Mouse (Mus musculus) embryonic facial prominence, embryonic 15.5 days (tissue): Measurements from ENCODE around the gene Svs5. TPM values are rescaled to one million over a fixed set of nuclear protein-coding genes. Genes with fewer than 3 reads are reported as not detected.
"Not testable (repeated sequence)": the region's sequence is repeated elsewhere in the genome, so short reads cannot be mapped to it uniquely, and the experiment has no call there.

ENCODE experiments used
- ATAC-seq: fragments of 200-750 bp; cut with Nextera tagmentation; 2 replicates; pipeline ENCODE4 v1.8.0; 2017; ENCODE audit warnings: low read depth, moderate TSS enrichment; ENCODE audit not compliant: insufficient number of reproducible peaks, low FRiP score, low TSS enrichment
- H3K27ac ChIP-seq: fragments of 300-500 bp; sonication (generic); replicated peaks from 2 replicates; pipeline ENCODE4 v1.5.1; 2015; ENCODE audit warnings: mild to moderate bottlenecking, inconsistent platforms
- H3K27me3 ChIP-seq: fragments of 300-500 bp; sonication (generic); 2 replicates; pipeline ENCODE4 v1.6.1; 2015; ENCODE audit warnings: inconsistent platforms
- H3K36me3 ChIP-seq: fragments of 300-500 bp; sonication (generic); 2 replicates; pipeline ENCODE4 v1.6.1; 2015; ENCODE audit warnings: mild to moderate bottlenecking, inconsistent platforms
- H3K4me1 ChIP-seq: fragments of 300-500 bp; sonication (generic); 2 replicates; pipeline ENCODE4 v1.6.1; 2015; ENCODE audit warnings: inconsistent platforms
- H3K4me2 ChIP-seq: fragments of 300-500 bp; sonication (generic); replicated peaks from 2 replicates; pipeline ENCODE4 v1.6.1; 2015; ENCODE audit warnings: mild to moderate bottlenecking, inconsistent platforms
- H3K4me3 ChIP-seq: fragments of 300-500 bp; sonication (generic); replicated peaks from 2 replicates; pipeline ENCODE4 v1.5.1; 2015; ENCODE audit warnings: mild to moderate bottlenecking, inconsistent platforms
- H3K9ac ChIP-seq: fragments of 300-500 bp; sonication (generic); 2 replicates; pipeline ENCODE4 v1.6.1; 2015; ENCODE audit warnings: inconsistent platforms
- H3K9me3 ChIP-seq: fragments of 300-500 bp; sonication (generic); replicated peaks from 2 replicates; pipeline ENCODE4 v1.6.1; 2016; ENCODE audit warnings: inconsistent platforms
- WGBS: fragments of 180-500 bp; shearing (Covaris S2); methylation state at CpG from one replicate; pipeline ENCODE4 v1.1.7; 2015; 5-methylcytosine and 5-hydroxymethylcytosine counted together
- polyA plus RNA-seq: library from polyadenylated mRNA; unstranded; fragments of >200 nt; fragmentation: Nextera tagmentation; extraction: Ambion mirVana; gene quantifications from 2 replicates; pipeline ENCODE4 v1.2.1, GENCODE M21; 2015

Svs5 gene
- polyA plus RNA-seq, result not detected in 2 replicates

- 74% methylated on average over 3 of the region's 3 CpGs for WGBS
- not testable (repeated sequence) for H3K27me3 ChIP-seq, H3K9ac ChIP-seq, H3K4me1 ChIP-seq, H3K27ac ChIP-seq, H3K9me3 ChIP-seq, H3K36me3 ChIP-seq, H3K4me3 ChIP-seq, ATAC-seq, H3K4me2 ChIP-seq
Measured at GRCm38 (mm10) chr2:164332440-164332839, at the start of gene Svs5. TSS of gene Svs5 (plus strand) at chr2:164332740.

- H3K9ac ChIP-seq, ATAC-seq, H3K4me1 ChIP-seq, H3K27me3 ChIP-seq, H3K4me2 ChIP-seq, H3K9me3 ChIP-seq, H3K4me3 ChIP-seq, H3K27ac ChIP-seq, H3K36me3 ChIP-seq: not testable (repeated sequence)
- 59% methylated on average over 1 of the region's 1 CpGs for WGBS
Measured at GRCm38 (mm10) chr2:164288968-164289367, 43.6 kb upstream of the Svs5 start, which contains the start of gene Svs3a. TSS of gene Svs3a (plus strand) at chr2:164289268.

GRCm38 (mm10) chr2:164312599-164312998, 19.9 kb upstream of the Svs5 start:
- Histone ChIP-seq H3K4me2 (no peak overlapping the region), H3K4me1 (no peaks in the 10 kb centered on the region), H3K9ac (no peak overlapping the region), H3K9me3 (no peaks in the 10 kb centered on the region), H3K27me3 (no peaks in the 10 kb centered on the region), H3K27ac (no peak overlapping the region), H3K4me3 (no peak overlapping the region), H3K36me3 (no peaks in the 10 kb centered on the region)
- WGBS, result 82% methylated on average over 5 of the region's 5 CpGs
- no peak for ATAC-seq

- H3K9ac ChIP-seq, H3K36me3 ChIP-seq, H3K4me2 ChIP-seq, H3K27ac ChIP-seq, H3K4me1 ChIP-seq, H3K9me3 ChIP-seq, H3K27me3 ChIP-seq, ATAC-seq, H3K4me3 ChIP-seq: not testable (repeated sequence)
Measured at GRCm38 (mm10) chr2:164315460-164315859, 17.1 kb upstream of the Svs5 start.

- not testable (repeated sequence) for H3K27ac ChIP-seq, H3K9me3 ChIP-seq, ATAC-seq, H3K9ac ChIP-seq, H3K4me3 ChIP-seq, H3K36me3 ChIP-seq, H3K27me3 ChIP-seq, H3K4me1 ChIP-seq, H3K4me2 ChIP-seq
- WGBS, result 71% methylated on average over 1 of the region's 1 CpGs
Measured at GRCm38 (mm10) chr2:164316451-164316850, 16.1 kb upstream of the Svs5 start, which contains the start of gene Svs6. TSS of gene Svs6 (plus strand) at chr2:164316751.

- WGBS, result 86% methylated on average over 6 of the region's 6 CpGs
- H3K9ac ChIP-seq, result no peak overlapping the region
- ATAC-seq, result no peak
Measured at GRCm38 (mm10) chr2:164320983-164321382, 11.6 kb upstream of the Svs5 start.

GRCm38 (mm10) chr2:164343732-164344131, 11.2 kb downstream of the Svs5 start:
- not testable (repeated sequence) for H3K9me3 ChIP-seq, H3K4me3 ChIP-seq, H3K4me2 ChIP-seq, H3K27me3 ChIP-seq, H3K27ac ChIP-seq, H3K9ac ChIP-seq, H3K4me1 ChIP-seq, ATAC-seq, H3K36me3 ChIP-seq
- WGBS, result 83% methylated on average over 1 of the region's 1 CpGs

More at GRCm38 (mm10) chr2:164320983-164321382, 11.6 kb upstream of the Svs5 start:
- Histone ChIP-seq H3K36me3 (no peaks in the 10 kb centered on the region), H3K4me2 (no peak overlapping the region), H3K27me3 (no peaks in the 10 kb centered on the region), H3K9me3 (no peaks in the 10 kb centered on the region), H3K27ac (no peak overlapping the region), H3K4me3 (no peak overlapping the region), H3K4me1 (no peaks in the 10 kb centered on the region)

- not testable (repeated sequence) for H3K27ac ChIP-seq, H3K36me3 ChIP-seq, H3K9me3 ChIP-seq, H3K4me1 ChIP-seq, H3K27me3 ChIP-seq, H3K4me2 ChIP-seq, H3K4me3 ChIP-seq, ATAC-seq, H3K9ac ChIP-seq
Measured at GRCm38 (mm10) chr2:164347697-164348096, 15.2 kb downstream of the Svs5 start.

- H3K9ac ChIP-seq, result no peak overlapping the region
- WGBS, result 87% methylated on average over 3 of the region's 3 CpGs
- ATAC-seq, result no peak
Measured at GRCm38 (mm10) chr2:164348980-164349379, 16.4 kb downstream of the Svs5 start.

GRCm38 (mm10) chr2:164352697-164353096, 20.2 kb downstream of the Svs5 start:
- Histone ChIP-seq H3K27me3 (0 out of 2 replicates have a peak, but pooled peaks cover 3% of the 10 kb centered on the region), H3K4me1 (no peaks in the 10 kb centered on the region), H3K4me2 (no peak overlapping the region), H3K9ac (no peak overlapping the region), H3K9me3 (no peaks in the 10 kb centered on the region), H3K36me3 (no peaks in the 10 kb centered on the region), H3K4me3 (no peak overlapping the region), H3K27ac (no peak overlapping the region)
- no peak for ATAC-seq
- 84% methylated on average over 3 of the region's 3 CpGs for WGBS

More at GRCm38 (mm10) chr2:164348980-164349379, 16.4 kb downstream of the Svs5 start:
- H3K27ac ChIP-seq, result no peak overlapping the region
- H3K36me3 ChIP-seq, result no peaks in the 10 kb centered on the region
- no peak overlapping the region for H3K4me3 ChIP-seq
- no peaks in the 10 kb centered on the region for H3K4me1 ChIP-seq
- no peak overlapping the region for H3K4me2 ChIP-seq
- 0 out of 2 replicates have a peak, but pooled peaks cover 3% of the 10 kb centered on the region for H3K27me3 ChIP-seq
- H3K9me3 ChIP-seq, result no peaks in the 10 kb centered on the region

GRCm38 (mm10) chr2:164353356-164353755, 20.8 kb downstream of the Svs5 start:
- no peak overlapping the region for H3K4me2 ChIP-seq
- H3K9ac ChIP-seq, result no peak overlapping the region
- WGBS, result 83% methylated on average over 11 of the region's 11 CpGs
- H3K36me3 ChIP-seq, result no peaks in the 10 kb centered on the region
- H3K27ac ChIP-seq, result no peak overlapping the region
- no peak for ATAC-seq
- H3K4me1 ChIP-seq, result no peaks in the 10 kb centered on the region
- H3K27me3 ChIP-seq, result 0 out of 2 replicates have a peak, but pooled peaks cover 3% of the 10 kb centered on the region
- H3K4me3 ChIP-seq, result no peak overlapping the region
- H3K9me3 ChIP-seq, result no peaks in the 10 kb centered on the region

GRCm38 (mm10) chr2:164356177-164356967, 23.8 kb downstream of the Svs5 start:
- Histone ChIP-seq H3K4me3 (no peak overlapping the region), H3K4me1 (no peaks in the 10 kb centered on the region), H3K27me3 (0 out of 2 replicates have a peak, but pooled peaks cover 3% of the 10 kb centered on the region), H3K36me3 (no peaks in the 10 kb centered on the region), H3K9me3 (no peaks in the 10 kb centered on the region), H3K4me2 (no peak overlapping the region), H3K9ac (no peak overlapping the region), H3K27ac (no peak overlapping the region)
- ATAC-seq, result no peak
- WGBS, result 71% methylated on average over 11 of the region's 11 CpGs
